Mouse (Mus musculus): ENCODE results near the gene Ccdc169.

DNA sequence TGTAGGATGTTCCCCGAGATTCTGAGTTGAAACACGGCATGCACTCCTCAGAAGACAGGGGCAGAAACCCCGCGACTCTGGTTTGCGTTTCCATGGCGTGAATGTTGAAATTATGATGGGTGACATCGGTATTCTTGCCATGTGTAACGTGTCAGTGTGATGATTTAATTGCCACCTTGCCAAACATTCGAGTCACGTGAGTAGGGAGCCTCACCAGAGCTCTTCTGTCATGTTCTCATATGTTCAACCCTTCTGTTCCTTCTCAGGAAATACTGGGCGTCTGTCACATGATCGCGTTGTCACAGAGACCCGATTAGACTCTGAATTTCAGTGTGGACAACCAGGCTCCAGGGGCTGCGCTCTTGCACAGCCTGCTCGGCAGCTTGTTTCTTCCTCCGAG lies 31.1 kb upstream of the Ccdc169 start:
- no peak for TF ChIP-seq POLR2A (IDR thresholded peaks at IDR 0.05; ENCODE audit: control insufficient read depth, low read depth, low read length)
- no peak for TF ChIP-seq CTCF (IDR thresholded peaks at IDR 0.05; ENCODE audit: control insufficient read depth, insufficient read depth, insufficient replicate concordance, low read depth, low read length)

Measured in testis, adult 2 months (tissue).